Mouse (Mus musculus): Measurements from ENCODE around the gene Nol9.
A peak's percentile ranks its signal among the peaks of the same experiment; 100 is the strongest.

Nol9 gene

DNA sequence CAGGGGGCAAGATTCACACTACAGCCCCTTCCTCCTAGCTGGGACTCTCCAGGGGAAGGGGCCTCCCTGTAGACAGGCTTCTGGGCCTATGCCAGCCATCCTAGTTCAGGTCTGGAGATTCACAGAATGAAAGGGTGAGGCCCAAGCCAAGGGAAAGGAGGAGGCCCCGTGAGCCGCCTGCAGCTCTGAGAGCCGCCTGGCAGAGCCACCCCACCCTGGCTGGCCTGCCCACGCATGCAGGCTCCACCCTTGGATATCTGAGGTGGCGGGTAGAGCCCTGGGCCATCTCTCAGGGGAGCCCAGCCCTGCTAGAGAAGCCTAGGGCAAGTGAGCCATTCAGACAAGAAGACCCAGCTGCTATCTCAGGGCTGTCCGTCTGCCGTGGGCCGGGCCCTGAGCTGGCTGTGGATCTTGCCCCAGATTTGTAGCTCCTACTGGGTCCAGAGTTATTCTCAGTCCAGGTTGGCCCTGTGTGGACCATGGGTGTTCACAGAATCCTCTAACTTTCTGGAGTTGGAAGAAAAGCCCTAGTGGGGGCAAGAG is 53.7 kb downstream of the Nol9 start:
- DNase-seq (ENCODE audit: low spot score), result no peak

DNA sequence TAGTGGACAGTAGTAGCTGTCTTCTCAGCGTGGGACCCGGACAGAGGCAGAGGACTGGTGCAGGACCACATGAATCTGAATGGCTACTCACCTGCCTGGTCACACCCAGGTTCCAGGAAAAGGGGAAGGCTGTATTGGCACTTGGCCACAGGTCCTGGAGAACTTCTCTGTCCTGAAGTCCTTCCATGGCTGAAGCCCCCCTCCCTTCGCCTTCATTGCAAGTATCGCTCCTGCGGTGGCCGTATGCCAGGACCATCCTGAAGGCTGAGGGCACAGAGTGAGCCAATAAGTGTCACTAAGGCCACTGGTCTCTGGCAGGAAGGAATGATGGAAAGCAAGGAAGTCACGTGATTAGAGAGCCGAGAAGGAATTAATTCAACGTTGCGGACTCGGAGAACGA is 55.1 kb downstream of the Nol9 start:
- DNase-seq (ENCODE audit: low spot score), result no peak

DNA sequence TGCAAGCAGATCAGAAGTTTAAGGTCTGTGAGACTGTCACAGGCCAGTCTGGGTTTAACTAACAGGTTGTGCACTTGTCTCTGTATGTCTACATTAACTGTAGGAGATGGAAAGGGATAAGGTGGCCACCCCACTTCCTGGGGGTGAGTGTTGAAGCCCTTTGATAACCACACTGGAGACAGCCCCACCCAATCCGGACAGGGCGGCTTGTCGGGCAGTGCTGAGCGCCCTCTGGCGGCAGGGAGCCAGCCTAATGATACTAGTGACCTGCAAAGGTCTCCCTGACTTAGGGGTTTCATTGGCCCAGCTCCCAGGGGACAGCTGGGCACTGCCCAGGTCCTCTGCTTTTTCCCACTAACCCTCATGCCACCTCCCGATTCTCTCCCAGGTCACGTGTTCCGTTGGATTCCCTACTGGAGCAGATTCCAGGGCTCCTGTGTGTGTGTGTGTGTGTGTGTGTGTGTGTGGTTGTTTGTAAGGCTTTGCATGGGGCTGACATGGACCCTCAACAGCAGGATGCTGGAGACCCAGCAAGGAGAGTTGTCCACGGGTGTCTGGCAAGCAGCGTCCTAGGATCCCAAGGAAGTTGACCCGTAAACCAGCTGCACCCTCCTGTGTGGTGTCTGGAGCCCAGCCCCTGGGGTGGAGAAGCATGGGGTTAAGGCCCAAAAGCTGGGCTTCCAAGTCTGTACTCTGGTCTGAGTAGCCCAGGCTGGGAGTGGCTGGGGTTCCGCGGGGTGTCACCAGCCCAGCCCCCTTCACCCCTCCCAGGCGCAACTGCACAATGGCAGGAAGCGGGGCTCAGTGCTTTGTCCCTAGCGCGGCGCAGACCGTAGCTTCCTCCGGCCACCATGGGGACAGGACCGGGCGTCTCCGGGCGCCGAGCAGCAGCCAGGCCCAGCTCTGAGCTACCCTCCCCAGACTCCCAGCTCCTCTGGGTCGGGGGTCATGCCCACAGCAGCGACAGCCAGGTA is 57.1 kb downstream of the Nol9 start:
- DNase-seq (ENCODE audit: low spot score), result no peak

DNA sequence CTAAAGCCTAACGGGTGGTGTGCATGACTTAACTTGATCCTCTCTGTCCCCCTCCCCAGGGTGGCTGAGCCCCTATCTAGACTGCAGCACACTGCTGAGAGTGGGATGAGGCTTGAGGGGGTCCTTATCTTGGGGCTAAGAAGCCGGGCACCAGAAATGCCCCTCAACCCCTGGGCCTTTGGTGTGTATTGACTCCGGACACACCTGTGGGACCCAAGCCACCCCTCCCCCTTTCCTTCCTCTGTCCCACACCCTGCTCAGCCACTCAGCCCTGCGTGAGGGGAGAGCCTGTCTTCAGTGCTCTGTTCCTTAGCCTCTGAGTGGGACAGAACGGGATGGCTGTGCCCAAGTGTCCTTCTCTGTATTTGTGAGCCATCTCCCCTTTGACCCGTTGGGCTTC is 57.8 kb downstream of the Nol9 start:
- DNase-seq (ENCODE audit: low spot score), result no peak

DNA sequence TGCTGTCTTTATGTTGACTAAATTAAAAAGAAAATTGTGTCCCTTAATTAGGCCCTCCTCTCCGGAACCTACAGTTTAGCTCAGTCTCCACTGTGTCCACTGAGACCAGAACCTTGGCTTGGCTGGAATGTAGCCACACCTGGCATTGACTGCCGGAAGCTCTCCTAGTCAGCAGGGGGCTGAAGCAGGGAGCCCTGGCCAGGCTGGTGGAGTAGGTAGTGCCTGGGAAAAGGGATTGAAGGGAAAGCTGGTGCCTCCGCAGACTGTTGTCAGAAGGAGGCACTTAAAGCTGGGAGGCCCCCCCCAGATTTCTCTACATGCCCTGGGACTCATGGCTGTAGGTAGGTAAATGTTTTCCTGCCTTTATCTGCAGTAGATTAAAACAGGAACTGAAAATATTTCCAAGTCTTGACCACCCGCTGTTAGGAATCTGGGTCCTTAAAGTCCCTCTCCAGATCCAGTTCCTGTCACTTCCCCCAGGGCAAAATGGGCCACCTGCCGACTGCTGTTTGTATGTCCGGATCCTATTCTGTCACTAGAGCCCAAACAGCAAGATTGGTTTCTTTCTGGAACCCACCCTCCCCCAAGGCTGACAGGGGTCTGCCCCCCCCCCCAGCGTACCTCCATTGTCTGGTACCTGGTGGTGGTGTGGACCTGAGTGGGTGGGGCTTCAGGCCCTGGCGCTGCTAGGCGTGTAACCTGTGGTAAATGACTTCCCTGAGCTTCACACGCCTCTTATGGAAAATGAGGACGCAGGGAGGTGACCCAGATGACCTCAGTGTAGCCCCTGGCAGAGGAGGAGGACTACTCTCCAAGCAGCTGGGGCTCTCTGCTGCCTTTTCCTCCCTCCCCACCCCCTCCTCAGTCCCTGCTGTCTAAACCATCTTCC is 59.0 kb downstream of the Nol9 start:
- DNase-seq (ENCODE audit: low spot score), result no peak

DNA sequence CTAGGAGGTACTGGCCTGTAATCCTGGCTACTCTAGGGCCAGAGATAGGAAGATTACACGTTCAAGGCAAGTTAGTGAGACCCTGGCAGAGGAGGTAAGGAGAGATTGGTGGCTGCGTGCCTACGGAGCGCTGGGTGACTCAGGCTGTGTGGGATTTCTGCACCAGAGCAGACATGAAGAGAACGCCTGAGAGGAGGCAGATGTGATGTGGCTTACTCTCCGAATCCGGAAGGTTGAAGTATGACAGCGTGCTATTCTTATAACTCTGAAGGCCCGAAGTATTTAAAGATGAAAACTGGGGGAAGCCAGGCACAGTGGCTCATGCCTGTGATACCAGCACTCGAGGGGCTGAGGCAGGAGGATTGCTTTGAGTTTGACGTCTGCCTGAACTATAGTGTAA is 61.4 kb downstream of the Nol9 start:
- no peak for DNase-seq (ENCODE audit: low spot score)

DNA sequence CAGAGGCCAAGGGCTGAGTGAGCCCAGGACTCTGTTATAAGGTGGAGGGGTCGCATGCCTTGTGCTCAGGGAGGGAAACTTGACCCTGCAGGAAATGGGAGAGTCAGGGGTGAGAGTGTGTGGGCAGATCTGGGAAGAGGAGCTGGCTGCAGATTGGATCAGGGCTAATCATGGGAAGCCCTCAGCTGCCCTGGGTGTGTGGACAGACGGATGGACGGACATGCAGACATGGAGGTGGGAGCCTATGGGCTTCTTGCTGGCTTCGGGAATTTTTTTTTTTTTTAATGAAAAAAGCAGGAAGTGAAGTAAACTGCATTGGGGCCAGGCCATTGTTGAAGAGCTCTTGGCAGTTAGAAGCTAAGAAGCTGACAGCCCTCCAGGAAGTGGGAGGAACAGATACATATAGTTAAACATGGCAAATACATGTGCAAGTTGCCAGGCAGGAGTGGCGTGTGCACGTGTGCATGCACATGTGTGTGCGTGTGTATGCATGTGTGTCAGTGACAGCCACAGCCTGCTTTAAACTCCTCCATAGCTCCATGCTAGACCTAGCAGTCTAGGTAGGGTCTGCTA is 62.0 kb downstream of the Nol9 start:
- DNase-seq (ENCODE audit: low spot score), result no peak

DNA sequence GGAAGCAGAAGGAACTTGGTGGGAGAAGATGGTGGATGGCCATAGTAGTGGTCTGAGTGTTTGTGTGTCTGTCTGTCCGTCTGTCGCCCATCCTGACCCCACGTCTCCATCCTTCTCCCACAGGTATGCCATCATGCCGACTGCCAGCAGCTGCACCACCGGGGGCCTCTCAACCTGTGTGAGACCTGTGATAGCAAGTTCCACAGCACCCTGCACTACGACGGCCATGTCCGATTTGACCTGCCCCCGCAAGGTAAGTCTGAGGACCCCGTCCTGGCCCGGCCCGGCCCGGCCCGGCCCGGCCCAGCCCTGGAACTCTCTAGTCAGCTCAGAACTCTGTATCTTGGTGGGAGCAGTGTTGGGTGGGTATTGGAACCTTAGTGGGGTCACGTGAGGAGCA is 62.8 kb downstream of the Nol9 start:
- no peak for DNase-seq (ENCODE audit: low spot score)

DNA sequence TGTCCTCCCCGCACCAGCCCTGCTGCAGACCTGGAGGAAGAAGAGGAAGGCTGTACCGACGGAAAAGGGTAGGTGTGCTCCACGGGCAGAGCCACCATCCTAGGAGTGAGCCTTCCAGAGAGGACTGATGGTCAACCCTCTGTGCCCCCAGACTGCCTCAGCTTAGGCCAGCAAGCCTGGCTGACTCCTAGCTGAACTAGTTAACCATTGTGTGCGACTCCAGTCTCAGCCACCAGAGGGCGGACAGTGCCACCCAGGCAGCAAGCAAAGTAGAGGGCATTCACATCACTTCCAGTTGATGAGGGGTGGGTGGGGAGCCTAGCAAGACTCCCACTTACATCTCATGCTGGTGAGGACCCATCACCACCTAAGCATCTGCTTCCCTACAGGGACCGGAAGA is 63.9 kb downstream of the Nol9 start:
- no peak for DNase-seq (ENCODE audit: low spot score)

DNA sequence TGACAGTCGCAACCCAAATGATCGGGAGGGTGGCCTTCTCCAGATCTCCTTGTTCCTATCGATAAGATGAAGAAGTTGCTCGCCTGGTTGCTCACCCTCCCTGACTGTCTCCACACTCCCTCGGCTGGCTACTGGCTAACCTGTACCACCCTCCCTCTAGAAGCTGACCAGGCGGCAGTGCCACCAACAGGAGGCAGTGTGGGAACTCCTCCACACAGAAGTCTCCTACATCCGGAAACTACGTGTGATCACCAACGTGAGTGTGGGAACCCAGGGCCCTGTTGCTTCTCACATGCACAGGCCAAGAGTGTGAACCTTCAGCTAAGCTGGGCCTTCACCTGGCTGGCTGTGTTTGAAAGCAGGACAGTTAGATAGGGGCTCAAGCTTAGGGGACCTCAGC is 67.6 kb downstream of the Nol9 start:
- no peak for DNase-seq (ENCODE audit: low spot score)

DNA sequence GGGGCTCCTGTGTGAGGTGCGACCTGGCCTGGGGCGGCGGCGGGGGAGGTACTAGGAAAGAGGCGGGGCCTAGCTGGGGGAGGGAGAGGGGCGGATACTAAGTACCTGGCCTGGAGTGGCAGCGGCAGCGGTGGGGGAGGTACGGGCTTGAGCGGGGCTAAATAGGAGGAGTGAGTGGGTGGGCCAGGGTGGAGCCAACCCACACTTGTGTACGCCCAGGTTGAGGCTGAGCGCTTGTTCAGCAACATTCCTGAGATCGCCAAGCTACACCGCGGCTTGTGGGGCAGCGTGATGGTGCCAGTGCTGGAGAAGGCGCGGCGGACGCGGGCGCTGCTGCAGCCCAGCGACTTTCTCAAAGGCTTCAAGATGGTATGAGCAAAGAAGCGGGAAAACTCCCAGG is 68.4 kb downstream of the Nol9 start:
- DNase-seq (ENCODE audit: low spot score), result peak; percentile 48

DNA sequence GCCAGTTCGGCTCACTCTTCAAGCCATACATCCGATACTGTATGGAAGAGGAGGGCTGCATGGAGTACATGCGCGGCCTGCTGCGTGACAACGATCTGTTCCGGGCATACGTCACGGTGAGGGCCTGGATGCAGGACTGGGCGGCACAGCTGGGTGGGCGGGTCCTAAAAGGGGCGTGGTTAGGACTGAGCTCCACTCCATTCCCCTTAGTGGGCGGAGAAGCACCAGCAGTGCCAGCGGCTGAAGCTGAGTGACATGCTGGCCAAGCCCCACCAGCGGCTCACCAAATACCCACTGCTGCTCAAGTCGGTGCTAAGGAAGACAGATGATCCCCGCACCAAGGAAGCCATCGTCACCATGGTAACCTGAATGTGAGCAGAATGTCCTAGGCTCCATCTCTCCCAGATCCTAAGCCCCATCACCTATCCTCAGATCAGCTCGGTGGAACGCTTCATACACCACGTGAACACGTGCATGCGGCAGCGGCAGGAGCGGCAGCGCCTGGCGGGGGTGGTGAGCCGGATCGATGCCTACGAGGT is 68.9 kb downstream of the Nol9 start:
- peak; percentile 47 for DNase-seq (ENCODE audit: low spot score)

DNA sequence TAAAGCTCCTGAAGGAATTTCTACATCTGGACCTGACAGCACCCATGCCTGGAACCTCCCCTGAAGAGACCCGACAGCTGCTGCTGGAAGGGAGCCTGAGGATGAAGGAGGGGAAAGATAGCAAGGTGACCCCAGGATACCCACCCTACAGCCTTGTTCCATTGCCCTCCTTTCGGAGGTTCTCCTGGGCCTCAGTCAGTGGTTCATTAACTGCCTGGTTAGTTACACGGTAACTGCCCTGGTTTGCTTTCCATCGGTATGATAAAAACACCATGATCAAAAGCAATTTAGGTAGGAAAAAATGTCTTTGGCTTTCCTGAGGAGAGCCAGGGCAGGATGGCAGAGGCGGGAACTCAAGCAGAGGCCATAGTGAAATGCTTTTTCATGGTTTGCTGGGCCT is 69.6 kb downstream of the Nol9 start:
- DNase-seq (ENCODE audit: low spot score), result no peak

DNA sequence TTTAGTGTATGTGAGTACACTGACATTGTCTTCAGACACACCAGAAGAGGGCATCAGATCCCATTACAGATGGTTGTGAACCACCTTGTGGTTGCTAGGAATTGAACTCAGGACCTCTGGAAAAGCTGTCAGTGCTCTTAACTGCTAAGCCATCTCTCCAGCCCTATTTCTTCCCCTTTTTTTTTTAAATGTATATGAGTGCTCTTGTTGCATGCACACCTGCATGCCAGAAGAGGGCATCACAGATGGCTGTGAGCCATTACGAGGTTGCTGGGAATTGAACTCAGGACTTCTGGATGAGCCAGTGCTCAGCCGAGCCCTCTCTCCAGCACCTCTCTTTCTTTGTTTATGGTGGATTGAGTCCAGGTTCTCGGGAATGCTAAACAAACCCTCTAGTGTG is 70.4 kb downstream of the Nol9 start:
- DNase-seq (ENCODE audit: low spot score), result no peak

DNA sequence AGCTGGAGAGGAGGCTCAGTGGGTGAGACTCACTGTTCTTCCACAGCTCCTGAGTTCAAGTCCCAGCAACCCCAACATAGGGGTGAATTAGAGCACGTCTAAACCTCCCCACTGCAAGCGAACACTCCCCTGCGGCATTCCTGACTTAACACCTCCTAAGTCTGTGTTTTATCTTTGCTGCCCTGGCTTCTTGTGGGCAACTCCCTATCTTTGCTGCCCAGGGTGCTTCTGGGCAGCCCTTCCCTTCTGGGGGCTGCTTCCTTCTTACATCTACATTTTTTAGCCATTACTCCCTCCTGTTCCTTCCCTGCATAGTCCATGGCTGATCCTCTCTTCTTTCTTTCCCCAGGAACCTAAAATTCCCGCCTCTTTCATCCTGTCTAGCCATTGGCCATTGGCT is 71.6 kb downstream of the Nol9 start:
- DNase-seq (ENCODE audit: low spot score), result no peak
